Mouse (Mus musculus) G1E (cell line): ENCODE data around the gene Rbx1.

Experiments
- CTCF ChIP-seq: IDR thresholded peaks from 2 replicates; pipeline ENCODE4 v1.5.1; 2012; ENCODE audit warnings: low read depth, low read length, inconsistent platforms, mixed read lengths
- GATA1 ChIP-seq: IDR thresholded peaks from 2 replicates; pipeline ENCODE4 v1.6.1; 2012; ENCODE audit warnings: borderline replicate concordance, low read length, inconsistent platforms, mixed read lengths
- POLR2AphosphoS5 ChIP-seq: IDR thresholded peaks from 2 replicates; pipeline ENCODE4 v1.6.1; 2012; ENCODE audit warnings: low read depth, low read length, inconsistent platforms; ENCODE audit not compliant: insufficient replicate concordance
- TAL1 ChIP-seq: conservative IDR thresholded peaks from 2 replicates; pipeline ENCODE4 v1.6.1; 2012; ENCODE audit warnings: low read depth, low read length, inconsistent platforms, mixed read lengths

DNA sequence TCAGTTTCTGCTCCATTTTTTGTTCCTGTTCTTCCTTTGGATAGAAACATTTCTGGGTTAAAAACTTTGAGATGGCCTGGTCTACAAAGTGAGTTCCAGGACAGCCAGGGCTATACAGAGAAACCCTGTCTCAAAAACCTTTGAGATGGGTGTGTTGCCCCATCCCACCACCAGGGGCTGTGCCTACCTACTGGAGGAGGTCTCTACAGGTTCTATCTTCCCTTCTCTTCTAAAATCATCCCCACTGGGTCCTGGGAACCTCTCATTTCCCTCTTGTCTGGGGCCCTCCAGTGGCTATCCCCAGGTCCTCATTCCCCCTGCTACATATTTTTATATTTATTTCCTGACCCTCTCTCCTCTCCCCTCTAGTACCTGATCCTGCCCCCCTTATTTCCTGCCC is 41.1 kb downstream of the Rbx1 start:
- TF ChIP-seq CTCF (peak; percentile 67), GATA1 (no peak), TAL1 (no peak), POLR2AphosphoS5 (no peak)
